Mouse (Mus musculus): Measurements from ENCODE around the gene Tspoap1. TPM values are rescaled to one million over a fixed set of nuclear protein-coding genes. Genes with fewer than 3 reads are reported as not detected.
A peak's percentile ranks its signal among the peaks of the same experiment; 100 is the strongest.

Tspoap1 gene
- total and polyA plus RNA-seq, 2 experiments from 2014 or later, result 20.1 to 199 TPM

GRCm38 (mm10) chr11:87730652-87731310, 29.6 kb upstream of the Tspoap1 start:
- Histone ChIP-seq H3K27ac (ENCODE audit: low read depth, low read length) (no peak overlapping the region), H3K4me2 (ENCODE audit: low read depth) (no peak overlapping the region), H3K27me3 (ENCODE audit: insufficient read depth, low read length) (no peaks in the 10 kb centered on the region; the same call in 1 of the 2 replicates), H3K9me3 (ENCODE audit: low read length) (no peaks in the 10 kb centered on the region), H3K36me3 (ENCODE audit: insufficient read depth) (no peaks in the 10 kb centered on the region), H3K4me3 (ENCODE audit: low read depth, low read length) (no peak overlapping the region), H3K9ac (no peak overlapping the region), H3K4me1 (ENCODE audit: insufficient read depth) (no peaks in the 10 kb centered on the region)
- DNase-seq, result no peak
- no peak for TF ChIP-seq CTCF (IDR thresholded peaks at IDR 0.05; ENCODE audit: low read depth)
- ATAC-seq, result no peak
- 81% methylated on average over 10 of the region's 10 CpGs for WGBS

- H3K9ac ChIP-seq, result no peak overlapping the region
- TF ChIP-seq CTCF (IDR thresholded peaks at IDR 0.05; ENCODE audit: low read depth), result no peak
- no peaks in the 10 kb centered on the region for H3K9me3 ChIP-seq (ENCODE audit: low read length)
- ATAC-seq (no peak), DNase-seq (no peak)
- no peak overlapping the region for H3K4me3 ChIP-seq (ENCODE audit: low read depth, low read length)
- peaks cover 1% of the 10 kb centered on the region; the same call in 1 of the 2 replicates for H3K36me3 ChIP-seq (ENCODE audit: insufficient read depth)
- no peak overlapping the region for H3K27ac ChIP-seq (ENCODE audit: low read depth, low read length)
- H3K4me1 ChIP-seq (ENCODE audit: insufficient read depth), result 0 out of 2 replicates have a peak, but pooled peaks cover 5% of the 10 kb centered on the region
- no peaks in the 10 kb centered on the region; the same call in 1 of the 2 replicates for H3K27me3 ChIP-seq (ENCODE audit: insufficient read depth, low read length)
- H3K4me2 ChIP-seq (ENCODE audit: low read depth), result peak overlapping the region; percentile 39
- 64% methylated on average over 5 of the region's 5 CpGs for WGBS
These were observed 26.0 kb upstream of the Tspoap1 start for GRCm38 (mm10) chr11:87734346-87734745.

- ATAC-seq (no peak), DNase-seq (no peak)
- H3K9ac ChIP-seq, result no peak overlapping the region
- 0 out of 2 replicates have a peak, but pooled peaks cover 5% of the 10 kb centered on the region for H3K4me1 ChIP-seq (ENCODE audit: insufficient read depth)
- TF ChIP-seq CTCF (IDR thresholded peaks at IDR 0.05; ENCODE audit: low read depth), result no peak
- no peak overlapping the region for H3K4me3 ChIP-seq (ENCODE audit: low read depth, low read length)
- H3K9me3 ChIP-seq (ENCODE audit: low read length), result no peaks in the 10 kb centered on the region
- H3K4me2 ChIP-seq (ENCODE audit: low read depth), result no peak overlapping the region
- H3K27ac ChIP-seq (ENCODE audit: low read depth, low read length), result no peak overlapping the region
- peaks cover 13% of the 10 kb centered on the region for H3K36me3 ChIP-seq (ENCODE audit: insufficient read depth)
- H3K27me3 ChIP-seq (ENCODE audit: insufficient read depth, low read length), result no peaks in the 10 kb centered on the region; the same call in 1 of the 2 replicates
- WGBS, result 88% methylated on average over 6 of the region's 6 CpGs
These were observed 24.6 kb upstream of the Tspoap1 start for GRCm38 (mm10) chr11:87735691-87736090.

- Histone ChIP-seq H3K27ac (ENCODE audit: low read depth, low read length) (peak overlapping the region; percentile 82), H3K27me3 (ENCODE audit: insufficient read depth, low read length) (no peaks in the 10 kb centered on the region; the same call in 1 of the 2 replicates), H3K4me2 (ENCODE audit: low read depth) (peak overlapping the region; percentile 96), H3K4me3 (ENCODE audit: low read depth, low read length) (peak overlapping the region; percentile 73), H3K36me3 (ENCODE audit: insufficient read depth) (peaks cover 19% of the 10 kb centered on the region), H3K9me3 (ENCODE audit: low read length) (no peaks in the 10 kb centered on the region), H3K9ac (peak overlapping the region; percentile 67), H3K4me1 (ENCODE audit: insufficient read depth) (0 out of 2 replicates have a peak, but pooled peaks cover 5% of the 10 kb centered on the region)
- DNase-seq (peak; percentile 80), ATAC-seq (peak; percentile 78)
- 1% methylated on average over 31 of the region's 31 CpGs for WGBS
- TF ChIP-seq CTCF (IDR thresholded peaks at IDR 0.05; ENCODE audit: low read depth), result no peak
These were observed 23.6 kb upstream of the Tspoap1 start for GRCm38 (mm10) chr11:87736647-87737134.

GRCm38 (mm10) chr11:87737175-87737740, 23.1 kb upstream of the Tspoap1 start, which contains the start of gene Supt4a:
Supt4a (plus strand) TSS chr11:87737552.
- no peak for TF ChIP-seq CTCF (IDR thresholded peaks at IDR 0.05; ENCODE audit: low read depth)
- ATAC-seq (peak; percentile 96), DNase-seq (peak; percentile 100)
- H3K4me2 ChIP-seq (ENCODE audit: low read depth), result peak within 1 kb of the TSS; percentile 96
- H3K27ac ChIP-seq (ENCODE audit: low read depth, low read length), result peak within 1 kb of the TSS; percentile 82
- H3K9ac ChIP-seq, result peak within 1 kb of the TSS; percentile 78
- H3K9me3 ChIP-seq (ENCODE audit: low read length), result no peaks in the 10 kb centered on the region
- 3% methylated on average over 57 of the region's 57 CpGs for WGBS
- H3K4me3 ChIP-seq (ENCODE audit: low read depth, low read length), result peak within 1 kb of the TSS; percentile 73
- 0 out of 2 replicates have a peak, but pooled peaks cover 5% of the 10 kb centered on the region for H3K4me1 ChIP-seq (ENCODE audit: insufficient read depth)
- no peaks in the 10 kb centered on the region; the same call in 1 of the 2 replicates for H3K27me3 ChIP-seq (ENCODE audit: insufficient read depth, low read length)
- H3K36me3 ChIP-seq (ENCODE audit: insufficient read depth), result peaks cover 25% of the 10 kb centered on the region

GRCm38 (mm10) chr11:87743691-87744090, 16.6 kb upstream of the Tspoap1 start:
- Histone ChIP-seq H3K4me3 (ENCODE audit: low read depth, low read length) (no peak overlapping the region), H3K4me2 (ENCODE audit: low read depth) (no peak overlapping the region), H3K36me3 (ENCODE audit: insufficient read depth) (peaks cover 39% of the 10 kb centered on the region), H3K9me3 (ENCODE audit: low read length) (no peaks in the 10 kb centered on the region), H3K27me3 (ENCODE audit: insufficient read depth, low read length) (no peaks in the 10 kb centered on the region), H3K27ac (ENCODE audit: low read depth, low read length) (no peak overlapping the region), H3K9ac (no peak overlapping the region), H3K4me1 (ENCODE audit: insufficient read depth) (no peaks in the 10 kb centered on the region)
- no peak for TF ChIP-seq CTCF (IDR thresholded peaks at IDR 0.05; ENCODE audit: low read depth)
- 96% methylated on average over 3 of the region's 3 CpGs for WGBS
- no peak for DNase-seq
- no peak for ATAC-seq

GRCm38 (mm10) chr11:87744964-87745363, 15.4 kb upstream of the Tspoap1 start:
- no peak for TF ChIP-seq CTCF (IDR thresholded peaks at IDR 0.05; ENCODE audit: low read depth)
- H3K9ac ChIP-seq, result no peak overlapping the region
- no peak for DNase-seq
- H3K27me3 ChIP-seq (ENCODE audit: insufficient read depth, low read length), result no peaks in the 10 kb centered on the region
- no peak for ATAC-seq
- 77% methylated on average over 4 of the region's 4 CpGs for WGBS
- no peaks in the 10 kb centered on the region for H3K9me3 ChIP-seq (ENCODE audit: low read length)
- no peak overlapping the region for H3K27ac ChIP-seq (ENCODE audit: low read depth, low read length)
- no peak overlapping the region for H3K4me3 ChIP-seq (ENCODE audit: low read depth, low read length)
- no peaks in the 10 kb centered on the region for H3K4me1 ChIP-seq (ENCODE audit: insufficient read depth)
- H3K4me2 ChIP-seq (ENCODE audit: low read depth), result no peak overlapping the region
- peaks cover 31% of the 10 kb centered on the region for H3K36me3 ChIP-seq (ENCODE audit: insufficient read depth)
